Mouse (Mus musculus) small intestine, adult 2 months (tissue): ENCODE results near the gene Hist1h1d.

Experiments
- CTCF ChIP-seq: fragments of 200-500 bp; IDR thresholded peaks from 2 replicates; pipeline ENCODE4 v1.5.1; 2012; ENCODE audit warnings: low read depth, mild to moderate bottlenecking, control low read depth, inconsistent platforms, low read length, moderate library complexity, mixed read lengths; ENCODE audit not compliant: insufficient replicate concordance, insufficient read length; ENCODE audit errors: extremely low read depth
- POLR2A ChIP-seq: fragments of 200-500 bp; IDR thresholded peaks from 2 replicates; pipeline ENCODE4 v1.6.1; 2012; ENCODE audit warnings: low read depth, mild to moderate bottlenecking, control low read depth, inconsistent platforms, low read length, moderate library complexity

DNA sequence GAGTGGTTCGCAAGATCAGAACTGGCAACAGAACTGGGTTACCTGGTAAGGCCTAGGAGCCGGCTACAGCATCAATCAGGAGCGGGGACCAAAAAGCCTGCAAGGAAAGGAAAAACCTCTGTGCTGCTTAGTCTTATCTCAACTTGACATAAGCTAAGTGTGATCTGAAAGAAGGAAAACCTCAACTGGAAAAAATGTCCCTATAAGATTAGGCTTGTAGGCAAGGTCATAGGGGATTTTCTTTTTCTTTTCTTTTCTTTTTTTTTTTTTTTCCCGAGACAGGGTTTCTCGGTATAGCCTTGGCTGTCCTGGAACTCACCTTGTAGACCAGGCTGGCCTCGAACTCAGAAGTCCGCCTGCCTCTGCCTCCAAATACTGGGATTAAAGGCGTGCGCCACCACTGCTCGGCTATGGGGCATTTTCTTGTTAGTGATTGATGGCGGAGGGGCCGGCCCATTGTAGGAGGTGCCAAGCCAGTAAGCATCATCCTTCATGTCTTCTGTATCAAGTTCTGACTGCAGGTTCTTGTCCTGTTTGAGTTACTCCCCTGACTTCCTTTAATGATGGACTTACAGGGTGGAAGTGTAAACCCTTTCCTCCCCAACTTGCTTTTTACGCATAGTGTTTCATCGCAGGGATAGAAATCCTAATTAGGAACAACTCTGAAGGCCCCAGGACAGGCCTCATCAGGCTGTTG is 46.1 kb upstream of the Hist1h1d start:
- no peak for TF ChIP-seq POLR2A
- no peak for TF ChIP-seq CTCF
